Mouse (Mus musculus) embryonic facial prominence, embryonic 14.5 days (tissue): ENCODE data around the gene Fkbp5. TPM values are rescaled to one million over a fixed set of nuclear protein-coding genes. Genes with fewer than 3 reads are reported as not detected.
"Not testable (repeated sequence)": the region's sequence is repeated elsewhere in the genome, so short reads cannot be mapped to it uniquely, and the experiment has no call there.

Source experiments
- ATAC-seq: fragments of 200-750 bp; cut with Nextera tagmentation; 2 replicates; pipeline ENCODE4 v1.8.0; 2017; ENCODE audit warnings: low read depth, moderate number of reproducible peaks, moderate TSS enrichment
- DNase-seq: peaks from one replicate; pipeline ENCODE4 v3.0.0-alpha.2; 2015; ENCODE audit warnings: low spot score
- H3K27ac ChIP-seq: fragments of 300-500 bp; sonication (generic); replicated peaks from 2 replicates; pipeline ENCODE4 v1.5.1; 2014; ENCODE audit warnings: low read depth, mild to moderate bottlenecking, low read length, moderate library complexity
- H3K27me3 ChIP-seq: fragments of 300-500 bp; sonication (generic); replicated peaks from 2 replicates; pipeline ENCODE4 v1.6.1; 2014; ENCODE audit warnings: low read length; ENCODE audit not compliant: control insufficient read depth, insufficient read depth
- H3K36me3 ChIP-seq: fragments of 300-500 bp; sonication (generic); 2 replicates; pipeline ENCODE4 v1.6.1; 2014; ENCODE audit warnings: low read length, mixed read lengths; ENCODE audit not compliant: control insufficient read depth, insufficient read depth
- H3K4me1 ChIP-seq: fragments of 300-500 bp; sonication (generic); 2 replicates; pipeline ENCODE4 v1.6.1; 2014; ENCODE audit warnings: antibody characterized with exemption, low read length; ENCODE audit not compliant: control insufficient read depth, insufficient read depth
- H3K4me2 ChIP-seq: fragments of 300-500 bp; sonication (generic); 2 replicates; pipeline ENCODE4 v1.6.1; 2014; ENCODE audit warnings: low read depth, mild to moderate bottlenecking, low read length, moderate library complexity, mixed read lengths
- H3K4me3 ChIP-seq: fragments of 300-500 bp; sonication (generic); 2 replicates; pipeline ENCODE4 v1.5.1; 2014; ENCODE audit warnings: low read depth, mild to moderate bottlenecking, low read length
- H3K9ac ChIP-seq: fragments of 300-500 bp; sonication (generic); 2 replicates; pipeline ENCODE4 v1.6.1; 2014; ENCODE audit warnings: low read depth, mild to moderate bottlenecking, low read length, moderate library complexity, mixed read lengths
- H3K9me3 ChIP-seq: fragments of 300-500 bp; sonication (generic); 2 replicates; pipeline ENCODE4 v1.6.1; 2016; ENCODE audit warnings: low read length; ENCODE audit not compliant: control insufficient read depth
- WGBS: fragments of 180-500 bp; shearing (Covaris S2); extraction: QIAGEN DNeasy Blood & Tissue Kit; methylation state at CpG from one replicate; pipeline ENCODE4 v1.1.7; 2014; 5-methylcytosine and 5-hydroxymethylcytosine counted together
- polyA plus RNA-seq: library from polyadenylated mRNA; unstranded; fragments of >200 nt; fragmentation: Nextera tagmentation; extraction: Ambion mirVana; gene quantifications from 2 replicates; pipeline ENCODE4 v1.2.1, GENCODE M21; 2014

The Fkbp5 gene
- polyA plus RNA-seq, result 8.4 and 11.7 TPM in 2 replicates

GRCm38 (mm10) chr17:28517441-28517955, at the start of gene Fkbp5:
Fkbp5 (minus strand) TSS chr17:28517527.
- no peaks in the 10 kb centered on the region for H3K36me3 ChIP-seq
- under 1% methylated on average over 16 of the region's 16 CpGs for WGBS
- H3K27me3 ChIP-seq, result no peaks in the 10 kb centered on the region
- peaks cover 23% of the 10 kb centered on the region; the same call in 1 of the 2 replicates for H3K4me1 ChIP-seq
- peak within 1 kb of the TSS; percentile 42 for H3K4me3 ChIP-seq
- ATAC-seq (peak; percentile 28; the same call in 1 of the 2 replicates), DNase-seq (peak; percentile 90)
- H3K4me2 ChIP-seq, result peak within 1 kb of the TSS; percentile 85
- peak within 1 kb of the TSS; percentile 58 for H3K9ac ChIP-seq
- H3K27ac ChIP-seq, result peak within 1 kb of the TSS; percentile 72
- H3K9me3 ChIP-seq, result no peaks in the 10 kb centered on the region

GRCm38 (mm10) chr17:28565181-28565580, 47.9 kb upstream of the Fkbp5 start:
- Histone ChIP-seq H3K9ac (no peak overlapping the region), H3K27ac (no peak overlapping the region), H3K4me2 (no peak overlapping the region), H3K27me3 (no peaks in the 10 kb centered on the region), H3K4me3 (no peak overlapping the region), H3K9me3 (no peaks in the 10 kb centered on the region), H3K4me1 (no peaks in the 10 kb centered on the region), H3K36me3 (no peaks in the 10 kb centered on the region)
- DNase-seq (no peak), ATAC-seq (no peak)

GRCm38 (mm10) chr17:28561613-28562012, 44.3 kb upstream of the Fkbp5 start:
- WGBS, result 59% methylated on average over 7 of the region's 7 CpGs

GRCm38 (mm10) chr17:28560598-28560997, 43.3 kb upstream of the Fkbp5 start, which contains the start of gene Clps:
Clps (minus strand) TSS chr17:28560766.
- no peaks in the 10 kb centered on the region for H3K36me3 ChIP-seq
- H3K9ac ChIP-seq, result no peak within 1 kb of the TSS
- no peaks in the 10 kb centered on the region for H3K27me3 ChIP-seq
- no peaks in the 10 kb centered on the region for H3K9me3 ChIP-seq
- no peak within 1 kb of the TSS for H3K27ac ChIP-seq
- 72% methylated on average over 4 of the region's 4 CpGs for WGBS
- H3K4me2 ChIP-seq, result no peak within 1 kb of the TSS
- H3K4me3 ChIP-seq, result no peak within 1 kb of the TSS
- ATAC-seq (no peak), DNase-seq (no peak)
- peaks cover 9% of the 10 kb centered on the region; the same call in 1 of the 2 replicates for H3K4me1 ChIP-seq

More at GRCm38 (mm10) chr17:28561613-28562012, 44.3 kb upstream of the Fkbp5 start:
- DNase-seq (no peak), ATAC-seq (no peak)
- Histone ChIP-seq H3K9ac (no peak overlapping the region), H3K27ac (no peak overlapping the region), H3K27me3 (no peaks in the 10 kb centered on the region), H3K36me3 (no peaks in the 10 kb centered on the region), H3K4me3 (no peak overlapping the region), H3K4me1 (peaks cover 2% of the 10 kb centered on the region; the same call in 1 of the 2 replicates), H3K9me3 (no peaks in the 10 kb centered on the region), H3K4me2 (no peak overlapping the region)

GRCm38 (mm10) chr17:28557772-28558171, 40.4 kb upstream of the Fkbp5 start:
- ATAC-seq (no peak), DNase-seq (peak; percentile 39)
- no peak overlapping the region for H3K4me2 ChIP-seq
- no peak overlapping the region for H3K9ac ChIP-seq
- no peaks in the 10 kb centered on the region for H3K27me3 ChIP-seq
- peaks cover 13% of the 10 kb centered on the region; the same call in 1 of the 2 replicates for H3K4me1 ChIP-seq
- WGBS, result 56% methylated on average over 6 of the region's 6 CpGs
- no peak overlapping the region for H3K4me3 ChIP-seq
- H3K9me3 ChIP-seq, result no peaks in the 10 kb centered on the region
- H3K27ac ChIP-seq, result no peak overlapping the region
- no peaks in the 10 kb centered on the region for H3K36me3 ChIP-seq

GRCm38 (mm10) chr17:28556635-28557396, 39.5 kb upstream of the Fkbp5 start:
- no peak overlapping the region for H3K4me2 ChIP-seq
- 48% methylated on average over 6 of the region's 6 CpGs for WGBS
- H3K4me1 ChIP-seq, result peaks cover 14% of the 10 kb centered on the region; the same call in 1 of the 2 replicates
- no peaks in the 10 kb centered on the region for H3K27me3 ChIP-seq
- DNase-seq (peak; percentile 85), ATAC-seq (peak; percentile 64; the same call in 1 of the 2 replicates)
- H3K9me3 ChIP-seq, result no peaks in the 10 kb centered on the region
- H3K36me3 ChIP-seq, result no peaks in the 10 kb centered on the region
- peak overlapping the region; percentile 52 for H3K27ac ChIP-seq
- H3K4me3 ChIP-seq, result no peak overlapping the region
- no peak overlapping the region for H3K9ac ChIP-seq

GRCm38 (mm10) chr17:28554021-28554420, 36.7 kb upstream of the Fkbp5 start:
- ATAC-seq, H3K27ac ChIP-seq, H3K9ac ChIP-seq, H3K36me3 ChIP-seq, H3K27me3 ChIP-seq, H3K9me3 ChIP-seq, DNase-seq, H3K4me2 ChIP-seq, H3K4me3 ChIP-seq: not testable (repeated sequence)
- H3K4me1 ChIP-seq, result peaks cover 14% of the 10 kb centered on the region; the same call in 1 of the 2 replicates
- WGBS, result 82% methylated on average over 4 of the region's 4 CpGs

- peak; percentile 90 for DNase-seq
- ATAC-seq, result peak; percentile 54; the same call in 1 of the 2 replicates
- Histone ChIP-seq H3K4me1 (peaks cover 14% of the 10 kb centered on the region; the same call in 1 of the 2 replicates), H3K27me3 (no peaks in the 10 kb centered on the region), H3K4me3 (no peak overlapping the region), H3K36me3 (no peaks in the 10 kb centered on the region), H3K27ac (no peak overlapping the region), H3K4me2 (no peak overlapping the region), H3K9me3 (no peaks in the 10 kb centered on the region), H3K9ac (no peak overlapping the region)
- 2% methylated on average over 14 of the region's 14 CpGs for WGBS
These were observed 35.9 kb upstream of the Fkbp5 start for GRCm38 (mm10) chr17:28553040-28553793.
